Mouse (Mus musculus) spleen, adult 2 months (tissue): ENCODE measurements around the gene Tspan3.

ENCODE experiments used
- CTCF ChIP-seq: fragments of 200-500 bp; IDR thresholded peaks from 2 replicates; pipeline ENCODE4 v1.5.1; 2011; ENCODE audit warnings: mild to moderate bottlenecking, inconsistent platforms; ENCODE audit not compliant: insufficient read depth, insufficient read length, insufficient replicate concordance; ENCODE audit errors: extremely low read depth
- POLR2A ChIP-seq: fragments of 200-500 bp; IDR thresholded peaks from 2 replicates; pipeline ENCODE4 v1.6.1; 2011; ENCODE audit warnings: low read depth, low read length, inconsistent platforms

DNA sequence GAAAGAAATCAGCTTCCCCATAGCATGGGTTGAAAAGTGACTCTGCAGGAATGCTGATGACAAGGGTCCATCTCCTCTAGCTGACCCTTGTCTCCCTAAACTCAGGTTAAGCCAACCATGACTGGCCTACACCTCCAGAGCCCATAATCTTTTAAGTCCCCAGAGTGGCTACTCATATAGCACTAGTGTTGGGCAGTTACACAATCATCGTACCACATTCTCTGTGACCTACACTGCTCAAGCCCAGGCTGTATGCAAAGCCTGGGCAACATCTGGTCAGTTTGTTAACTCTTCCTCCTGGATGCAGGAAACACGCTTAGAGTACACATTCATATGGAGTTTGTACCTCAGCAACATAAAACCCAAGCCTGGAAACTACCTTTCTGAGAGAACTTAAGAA lies 34.9 kb upstream of the Tspan3 start:
- TF ChIP-seq POLR2A (no peak), CTCF (no peak)
